Mouse (Mus musculus): ENCODE results near the gene Dnajc7.
"Not testable (repeated sequence)": the region's sequence is repeated elsewhere in the genome, so short reads cannot be mapped to it uniquely, and the experiment has no call there.

The Dnajc7 gene

GRCm38 (mm10) chr11:100544832-100545745 is 74.9 kb downstream of the Dnajc7 start, which contains the start of gene Ttc25:
TSS of gene Ttc25 (plus strand) at chr11:100545607.
- DNase-seq, result peak; percentile 87

DNA sequence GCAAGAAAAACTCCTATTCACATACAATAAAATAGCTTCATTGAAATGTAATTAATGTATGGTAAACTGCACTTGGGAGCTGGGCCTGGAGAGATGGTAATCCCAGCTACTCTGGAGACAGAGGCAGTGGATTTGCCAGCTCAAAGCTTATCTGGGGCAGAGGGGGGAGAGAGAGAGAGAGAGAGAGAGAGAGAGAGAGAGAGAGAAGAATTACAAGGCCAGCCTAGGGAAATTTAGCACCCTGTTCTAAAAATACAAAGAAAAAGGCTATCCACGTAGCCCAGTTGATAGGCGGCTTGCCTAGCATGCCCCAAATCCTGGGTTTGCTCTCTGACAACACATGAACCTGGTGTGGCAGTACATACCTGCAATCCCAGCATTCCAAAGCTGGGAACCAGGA is 78.4 kb downstream of the Dnajc7 start:
- no peak for DNase-seq

DNA sequence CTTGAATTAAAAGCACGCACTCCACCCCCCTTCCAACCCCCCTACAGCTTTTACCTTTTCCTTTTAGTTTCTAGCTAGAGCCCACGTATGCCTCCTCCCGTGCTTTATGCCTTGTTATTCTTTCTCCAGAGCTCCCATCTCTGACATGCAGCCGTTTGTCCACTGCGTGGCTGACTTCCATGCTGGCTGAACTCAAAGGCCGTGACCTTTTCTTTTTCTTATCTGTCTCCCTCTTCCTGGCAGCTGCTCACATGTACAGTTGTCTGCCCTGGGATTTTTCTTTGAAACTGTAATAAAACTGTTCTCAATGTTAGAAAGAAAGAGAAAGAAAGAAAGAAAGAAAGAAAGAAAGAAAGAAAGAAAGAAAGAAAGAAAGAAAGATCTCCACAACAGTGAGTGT is 79.0 kb downstream of the Dnajc7 start:
- no peak for DNase-seq

DNA sequence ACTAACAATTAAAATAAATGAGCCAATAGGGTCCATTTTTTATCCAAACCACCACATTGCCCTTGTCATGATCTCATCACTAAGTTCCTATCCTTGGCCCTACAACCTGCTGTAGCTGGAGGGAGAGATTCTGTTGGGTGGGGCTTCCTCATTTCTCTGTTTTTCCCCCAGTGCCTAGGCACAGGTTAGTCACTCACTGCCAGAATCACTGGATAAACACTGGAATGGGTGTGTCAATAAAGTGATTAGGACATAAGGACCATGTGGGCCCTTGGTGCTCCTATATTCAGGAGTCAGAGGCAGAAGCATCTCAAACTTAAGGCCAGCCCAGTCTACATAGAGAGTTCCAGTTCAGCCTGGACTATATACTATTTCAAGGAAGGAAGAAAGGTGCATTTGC is 83.5 kb downstream of the Dnajc7 start:
- no peak for DNase-seq

- DNase-seq, result no peak
Measured at GRCm38 (mm10) chr11:100535996-100536395, 84.0 kb downstream of the Dnajc7 start.

DNA sequence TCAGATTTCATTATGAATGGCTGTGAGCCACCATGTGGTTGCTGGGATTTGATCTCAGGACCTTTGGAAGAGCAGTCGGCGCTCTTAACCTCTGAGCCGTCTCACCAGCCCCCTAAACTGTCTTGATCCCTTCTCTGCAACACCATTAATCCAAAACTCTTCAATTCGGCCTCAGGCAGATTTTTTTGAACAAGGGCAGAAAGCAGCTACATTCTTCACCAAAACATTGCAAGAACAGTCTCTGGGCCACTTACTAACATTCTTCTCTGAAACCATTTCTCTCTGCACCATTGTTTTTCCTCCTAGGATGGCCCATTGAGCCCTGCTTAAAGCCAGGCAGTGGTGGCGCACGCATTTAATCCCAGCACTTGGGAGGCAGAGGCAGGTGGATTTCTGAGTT is 85.1 kb downstream of the Dnajc7 start:
- not testable (repeated sequence) for DNase-seq

DNA sequence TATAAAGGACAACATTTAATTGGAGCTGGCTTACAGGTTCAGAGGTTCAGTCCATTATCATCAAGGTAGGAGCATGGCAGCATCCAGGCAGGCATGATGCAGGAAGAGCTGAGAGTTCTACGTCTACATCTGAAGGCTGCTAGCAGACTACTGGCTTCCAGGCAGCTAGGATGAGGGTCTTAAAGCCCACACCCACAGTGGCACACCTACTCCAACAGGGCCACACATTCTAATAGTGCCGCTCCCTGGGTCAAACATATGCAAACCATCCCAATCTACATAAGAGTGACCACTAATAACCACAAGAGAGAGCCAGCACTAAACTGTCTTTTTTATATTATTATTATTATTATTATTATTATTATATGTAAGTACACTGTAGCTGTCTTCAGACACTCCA is 85.6 kb downstream of the Dnajc7 start:
- not testable (repeated sequence) for DNase-seq

- no peak for DNase-seq
Measured at GRCm38 (mm10) chr11:100533871-100534270, 86.1 kb downstream of the Dnajc7 start.

All from lung, postnatal 14 days (tissue).